Mouse (Mus musculus): ENCODE measurements around the gene Card10. TPM values are rescaled to one million over a fixed set of nuclear protein-coding genes. Genes with fewer than 3 reads are reported as not detected.

Gene Card10
- polyA plus RNA-seq, 1 experiment from 2014 or later = 2.6 TPM

DNA sequence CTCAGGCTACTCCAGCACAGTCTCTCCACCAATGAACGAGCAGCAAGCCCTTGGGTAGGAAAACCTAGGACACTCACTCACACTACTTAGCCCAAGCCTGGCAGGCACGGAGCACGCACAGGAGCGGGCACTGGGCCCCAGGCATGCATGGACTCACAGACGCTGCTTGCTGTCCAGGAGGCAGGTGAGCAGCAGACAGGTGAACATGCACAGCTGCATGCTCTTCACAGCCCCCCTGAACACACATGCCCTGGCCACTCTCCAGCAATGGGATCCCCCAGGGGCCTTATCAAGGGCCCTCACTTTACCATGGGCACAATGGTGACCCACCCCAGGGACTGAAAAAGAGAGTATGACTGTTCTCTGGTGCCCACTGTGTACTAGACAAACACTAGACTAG is 23.2 kb downstream of the Card10 start:
- Histone ChIP-seq H3K27me3 (no peaks in the 10 kb centered on the region), H3K4me3 (no peak overlapping the region), H3K4me2 (no peak overlapping the region), H3K36me3 (no peaks in the 10 kb centered on the region), H3K9me3 (no peaks in the 10 kb centered on the region), H3K27ac (replicated peaks) (no peak overlapping the region), H3K9ac (no peak overlapping the region), H3K4me1 (replicated peaks) (0 out of 2 replicates have a peak, but pooled peaks cover 4% of the 10 kb centered on the region)
- no peak for ATAC-seq (ENCODE audit: low FRiP score, low read depth)
- WGBS = 89% methylated on average over 5 of the region's 5 CpGs

DNA sequence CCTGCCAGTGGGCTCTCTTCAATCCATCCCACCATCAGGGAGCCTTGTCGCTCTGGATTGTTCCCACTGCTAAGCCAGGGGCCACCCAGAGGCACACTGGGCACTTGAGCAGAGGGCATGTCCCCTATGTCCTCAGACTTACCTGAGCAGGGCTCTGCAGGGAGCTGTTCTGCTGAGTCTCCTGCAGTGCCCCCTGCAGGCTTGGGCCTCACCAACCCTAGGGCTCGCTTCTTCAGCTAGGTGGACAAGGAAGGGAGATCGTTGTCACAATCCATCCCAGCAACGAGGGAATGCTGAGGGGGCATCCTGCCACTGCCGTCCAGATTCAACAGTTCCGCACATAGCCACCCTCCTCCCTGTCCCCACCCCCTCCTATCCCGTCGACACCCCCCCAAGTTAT is 23.6 kb downstream of the Card10 start:
- no peaks in the 10 kb centered on the region for H3K27me3 ChIP-seq
- no peaks in the 10 kb centered on the region for H3K9me3 ChIP-seq
- no peaks in the 10 kb centered on the region for H3K36me3 ChIP-seq
- 0 out of 2 replicates have a peak, but pooled peaks cover 4% of the 10 kb centered on the region for H3K4me1 ChIP-seq (replicated peaks)
- H3K4me3 ChIP-seq = no peak overlapping the region
- H3K27ac ChIP-seq (replicated peaks) = no peak overlapping the region
- no peak overlapping the region for H3K9ac ChIP-seq
- no peak for ATAC-seq (ENCODE audit: low FRiP score, low read depth)
- 80% methylated on average over 8 of the region's 8 CpGs for WGBS
- no peak overlapping the region for H3K4me2 ChIP-seq

DNA sequence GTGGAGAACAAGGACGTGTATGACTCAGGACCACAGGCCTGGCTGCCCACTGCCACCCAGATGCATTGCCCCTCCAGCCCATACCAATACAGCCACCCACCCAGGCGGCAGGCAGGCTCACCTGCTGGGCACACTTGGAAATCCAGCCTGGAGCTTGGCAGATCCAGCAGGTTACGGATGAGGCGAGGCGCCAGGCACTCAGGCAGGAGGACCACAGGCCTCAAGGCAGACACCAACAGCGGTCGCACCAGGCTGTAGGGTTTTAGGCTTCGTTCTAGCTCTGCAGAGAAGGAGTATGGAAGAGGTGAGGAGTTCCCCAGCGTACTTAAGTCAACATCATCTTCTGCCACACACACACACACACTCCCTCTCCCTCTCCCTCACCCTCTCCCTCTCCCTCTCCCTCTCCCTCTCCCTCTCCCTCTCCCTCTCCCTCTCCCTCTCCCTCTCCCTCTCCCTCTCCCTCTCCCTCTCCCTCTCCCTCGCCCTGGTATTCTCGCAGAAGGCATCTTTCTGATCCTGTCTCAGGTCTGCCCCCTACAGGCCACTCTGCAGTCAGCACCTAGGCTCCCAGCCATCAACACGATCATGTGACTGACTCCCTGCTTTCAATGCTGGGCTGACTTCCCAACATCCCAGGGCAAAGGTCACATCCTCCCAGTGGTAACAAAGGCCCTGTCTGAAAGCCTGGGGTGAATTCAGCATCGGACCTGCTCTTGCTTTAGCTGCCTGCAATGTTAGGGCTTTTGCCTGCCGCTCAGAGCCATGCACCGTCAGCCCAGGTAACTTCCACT is 24.6 kb downstream of the Card10 start:
- no peak overlapping the region for H3K4me2 ChIP-seq
- H3K4me3 ChIP-seq = no peak overlapping the region
- 43% methylated on average over 13 of the region's 15 CpGs for WGBS
- 0 out of 2 replicates have a peak overlapping the region, but pooled peaks have one; percentile 5 for H3K27ac ChIP-seq (replicated peaks)
- no peak overlapping the region for H3K9ac ChIP-seq
- no peaks in the 10 kb centered on the region for H3K36me3 ChIP-seq
- H3K9me3 ChIP-seq = no peaks in the 10 kb centered on the region
- ATAC-seq (ENCODE audit: low FRiP score, low read depth) = no peak
- no peaks in the 10 kb centered on the region for H3K27me3 ChIP-seq
- peaks cover 11% of the 10 kb centered on the region for H3K4me1 ChIP-seq (replicated peaks)

DNA sequence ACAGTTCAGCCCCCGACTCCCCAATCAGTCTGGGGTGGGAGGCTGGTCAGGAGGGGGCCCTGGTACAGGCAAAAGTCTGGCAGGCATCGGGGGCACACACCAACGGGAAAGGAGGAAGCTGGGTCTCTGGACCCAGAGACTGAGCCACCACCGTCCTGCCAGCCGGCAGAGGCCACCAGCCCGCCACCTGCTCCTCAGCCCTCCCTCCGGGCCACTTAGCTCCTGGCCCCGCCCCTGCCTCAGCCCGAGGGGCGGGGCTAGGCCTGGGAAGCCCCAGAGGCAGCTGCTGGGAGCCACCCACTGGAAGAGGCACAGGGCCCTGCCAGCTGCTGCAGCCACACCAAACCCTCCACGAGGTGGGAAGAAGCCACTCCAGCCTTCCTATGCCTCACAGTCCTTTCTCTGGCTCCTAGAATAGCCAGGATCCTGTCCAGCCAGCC is 29.5 kb downstream of the Card10 start, which contains the start of gene Mfng:
Gene Mfng, minus strand, starts transcription at position 186 of the 440 bp plus-strand sequence.
- H3K9ac ChIP-seq = peak within 1 kb of the TSS; percentile 31
- 2% methylated on average over 11 of the region's 11 CpGs for WGBS

DNA sequence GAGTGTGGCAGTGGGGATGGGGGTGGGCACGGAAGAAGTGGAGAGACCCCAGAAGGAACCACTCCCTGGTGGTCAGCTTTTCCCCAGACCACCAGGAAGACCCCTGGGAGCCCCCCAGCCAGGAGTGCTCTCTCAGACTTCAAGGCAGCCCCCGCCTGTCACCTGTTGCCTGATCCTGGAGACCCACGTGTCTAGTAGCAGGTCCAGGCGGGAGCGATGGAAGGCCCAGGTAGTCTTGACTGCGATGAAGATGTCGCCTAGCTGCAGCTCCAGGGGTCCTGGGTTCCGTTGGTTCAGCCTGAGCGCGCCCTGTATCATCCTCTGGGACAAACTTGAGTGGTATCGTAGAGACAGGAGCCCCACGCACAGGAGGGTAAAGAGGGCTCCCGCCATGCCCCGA is 30.0 kb downstream of the Card10 start:
- H3K4me1 ChIP-seq (replicated peaks) = peaks cover 36% of the 10 kb centered on the region
- ATAC-seq (ENCODE audit: low FRiP score, low read depth) = no peak; the same call in 1 of the 2 replicates
- no peaks in the 10 kb centered on the region for H3K36me3 ChIP-seq
- H3K27me3 ChIP-seq = no peaks in the 10 kb centered on the region
- WGBS = 28% methylated on average over 14 of the region's 14 CpGs
- peak overlapping the region; percentile 43 for H3K4me2 ChIP-seq
- peak overlapping the region; percentile 31 for H3K9ac ChIP-seq
- no peaks in the 10 kb centered on the region for H3K9me3 ChIP-seq
- H3K27ac ChIP-seq (replicated peaks) = peak overlapping the region; percentile 52
- H3K4me3 ChIP-seq = peak overlapping the region; percentile 24

More for the DNA sequence above, 29.5 kb downstream of the Card10 start, which contains the start of gene Mfng:
- Histone ChIP-seq H3K4me2 (peak within 1 kb of the TSS; percentile 43), H3K27ac (replicated peaks) (peak within 1 kb of the TSS; percentile 52), H3K27me3 (no peaks in the 10 kb centered on the region), H3K36me3 (no peaks in the 10 kb centered on the region), H3K4me1 (replicated peaks) (peaks cover 35% of the 10 kb centered on the region), H3K9me3 (no peaks in the 10 kb centered on the region), H3K4me3 (peak within 1 kb of the TSS; percentile 24)
- ATAC-seq (ENCODE audit: low FRiP score, low read depth) = peak; percentile 55; the same call in 1 of the 2 replicates

DNA sequence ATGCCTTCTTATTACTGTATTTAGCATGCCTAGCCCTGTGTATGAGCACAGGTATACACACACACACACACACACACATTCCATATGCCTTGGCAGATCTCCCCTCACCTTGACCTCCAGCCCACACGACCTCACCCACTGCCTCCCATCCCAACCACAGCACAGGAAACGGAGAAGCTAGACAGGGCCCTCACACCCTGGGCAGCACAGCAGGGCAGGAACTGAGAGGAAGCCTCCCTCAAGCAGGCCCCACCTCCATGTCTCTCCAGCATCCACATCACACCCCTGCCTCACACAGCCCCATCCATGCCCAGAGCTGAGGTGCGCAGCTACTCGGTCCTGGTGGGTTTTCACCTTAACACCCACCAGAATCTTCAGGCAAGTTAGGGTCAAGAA is 30.5 kb downstream of the Card10 start:
- H3K4me2 ChIP-seq = peak overlapping the region; percentile 43
- 0 out of 2 replicates have a peak overlapping the region, but pooled peaks have one; percentile 31 for H3K9ac ChIP-seq
- no peaks in the 10 kb centered on the region for H3K9me3 ChIP-seq
- H3K4me1 ChIP-seq (replicated peaks) = peaks cover 38% of the 10 kb centered on the region
- H3K36me3 ChIP-seq = no peaks in the 10 kb centered on the region
- WGBS = 48% methylated on average over 4 of the region's 4 CpGs
- peak; percentile 28; the same call in 1 of the 2 replicates for ATAC-seq (ENCODE audit: low FRiP score, low read depth)
- H3K27ac ChIP-seq (replicated peaks) = peak overlapping the region; percentile 52
- H3K4me3 ChIP-seq = peak overlapping the region; percentile 24
- no peaks in the 10 kb centered on the region for H3K27me3 ChIP-seq

DNA sequence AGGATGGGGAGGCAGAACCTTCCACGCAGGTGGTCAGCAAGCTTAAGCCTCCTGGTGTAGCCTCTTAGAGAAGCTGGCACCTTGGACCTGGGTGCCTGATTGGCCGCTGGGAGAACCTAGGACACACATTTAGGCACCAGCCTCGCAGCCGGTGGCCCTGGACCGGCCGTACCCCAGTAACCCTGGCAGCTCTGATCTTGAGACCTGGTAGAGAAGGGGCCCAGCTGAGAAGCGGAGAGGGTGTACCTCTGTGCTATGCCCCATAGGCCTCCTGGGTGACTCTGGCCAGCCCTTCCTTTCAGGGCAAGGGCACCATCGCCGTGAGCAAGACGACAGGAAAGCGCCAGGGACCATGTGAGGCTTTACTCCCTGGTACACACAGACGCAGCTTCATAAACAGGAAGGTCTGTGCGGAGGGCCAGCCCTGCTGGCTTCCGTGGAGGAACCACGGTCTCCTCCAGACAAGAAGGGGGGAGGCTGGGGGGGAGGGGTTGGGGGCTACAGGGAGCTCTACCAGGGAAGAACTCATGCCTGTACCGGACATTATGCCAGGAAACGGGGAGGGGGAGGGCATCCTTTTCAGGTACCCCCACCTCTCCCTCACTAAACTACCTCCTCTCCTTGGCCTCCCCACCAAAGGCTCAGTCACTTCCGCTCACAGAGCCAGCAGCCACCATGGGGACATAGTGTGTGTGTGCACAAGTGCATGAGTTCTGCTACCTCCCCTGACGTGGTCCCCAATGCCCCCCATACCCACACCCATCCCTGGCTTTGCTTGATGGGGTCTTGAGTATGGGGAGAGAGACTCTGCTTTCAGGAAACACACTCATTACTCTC is 31.1 kb downstream of the Card10 start:
- 44% methylated on average over 19 of the region's 19 CpGs for WGBS
- H3K36me3 ChIP-seq = no peaks in the 10 kb centered on the region
- peak overlapping the region; percentile 24; the same call in 1 of the 2 replicates for H3K4me3 ChIP-seq
- peak overlapping the region; percentile 70 for H3K27ac ChIP-seq (replicated peaks)
- H3K4me1 ChIP-seq (replicated peaks) = peaks cover 38% of the 10 kb centered on the region
- H3K27me3 ChIP-seq = no peaks in the 10 kb centered on the region
- peak overlapping the region; percentile 43 for H3K4me2 ChIP-seq
- peak; percentile 9; the same call in 1 of the 2 replicates for ATAC-seq (ENCODE audit: low FRiP score, low read depth)
- H3K9ac ChIP-seq = no peak overlapping the region
- no peaks in the 10 kb centered on the region for H3K9me3 ChIP-seq

DNA sequence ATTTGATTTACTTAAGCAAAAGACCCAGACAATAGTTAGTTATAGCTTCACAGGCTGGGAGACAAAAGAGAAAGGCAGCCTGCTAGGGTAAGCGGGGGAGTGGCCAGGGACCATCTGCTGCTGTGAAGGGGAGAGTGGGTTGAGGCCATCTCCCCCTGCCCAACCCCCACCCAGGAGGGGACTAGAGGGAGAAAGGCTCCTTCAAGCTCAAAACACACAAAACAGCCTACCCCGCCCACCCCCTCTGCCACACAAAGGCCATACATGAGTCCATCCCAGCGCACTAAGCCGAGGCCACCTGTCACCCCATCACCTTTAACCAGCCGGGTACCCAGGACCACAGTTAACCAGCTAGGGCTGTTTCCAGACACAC is 31.9 kb downstream of the Card10 start:
- WGBS = 7% methylated on average over 5 of the region's 5 CpGs
- Histone ChIP-seq H3K4me2 (peak overlapping the region; percentile 43), H3K9me3 (no peaks in the 10 kb centered on the region), H3K27ac (replicated peaks) (peak overlapping the region; percentile 70), H3K36me3 (no peaks in the 10 kb centered on the region), H3K27me3 (no peaks in the 10 kb centered on the region), H3K4me1 (replicated peaks) (peaks cover 38% of the 10 kb centered on the region), H3K4me3 (peak overlapping the region; percentile 12; the same call in 1 of the 2 replicates), H3K9ac (no peak overlapping the region; the same call in 1 of the 2 replicates)
- no peak for ATAC-seq (ENCODE audit: low FRiP score, low read depth)

DNA sequence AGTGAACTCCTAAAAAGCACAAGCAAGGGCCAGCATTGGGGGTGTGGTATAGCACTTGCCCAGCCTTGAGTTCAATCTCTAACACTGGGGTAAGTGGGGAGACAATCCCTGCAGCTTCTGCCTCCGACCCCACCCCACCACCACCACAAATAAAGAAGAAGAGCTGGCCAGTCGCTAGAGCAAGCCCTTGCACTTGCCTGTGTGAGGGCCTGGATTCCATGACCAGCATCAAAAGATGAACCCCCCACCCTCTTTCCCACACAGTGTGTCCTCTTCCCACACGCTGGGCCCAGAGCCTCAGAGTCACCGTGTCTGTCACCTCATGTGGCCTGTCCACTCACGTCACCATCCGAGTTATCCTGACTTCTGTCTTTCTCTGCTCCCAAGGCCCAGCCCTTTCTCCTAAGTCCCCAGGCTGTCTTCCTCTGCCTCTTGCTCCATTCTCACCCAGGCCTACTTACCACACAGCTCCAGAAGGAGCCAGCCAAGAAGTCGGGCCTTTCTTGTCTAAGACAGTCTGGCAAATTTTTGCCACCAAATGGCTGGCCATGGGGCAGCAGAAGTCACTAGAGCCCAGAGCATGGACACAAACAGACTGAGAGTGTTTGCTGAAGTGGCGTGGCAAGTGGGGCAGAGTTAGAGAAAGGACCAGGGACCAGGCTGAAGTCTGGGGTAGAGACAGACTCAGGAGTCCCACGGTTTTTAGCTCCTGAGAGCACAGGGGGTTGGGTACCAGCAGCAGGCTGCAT is 32.4 kb downstream of the Card10 start:
- peak overlapping the region; percentile 43 for H3K4me2 ChIP-seq
- ATAC-seq (ENCODE audit: low FRiP score, low read depth) = no peak

DNA sequence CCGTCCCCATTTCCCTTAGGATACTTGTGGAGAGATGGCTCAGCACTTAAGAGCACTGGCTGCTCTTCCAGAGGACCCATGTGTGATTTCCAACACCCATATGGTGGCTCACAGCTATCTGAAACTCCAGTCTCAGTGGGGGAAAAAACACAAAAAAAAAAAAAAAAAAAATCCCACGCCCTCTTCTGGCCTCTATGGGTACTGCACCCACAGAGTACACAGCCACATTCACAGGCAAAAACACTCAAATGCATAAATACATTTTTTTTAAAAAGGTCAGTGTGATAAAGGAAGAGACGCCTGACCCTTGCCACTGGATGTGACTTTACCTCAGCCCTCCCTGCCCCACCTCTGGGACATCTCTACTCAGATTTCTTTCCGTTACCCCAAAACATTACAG is 33.8 kb downstream of the Card10 start:
- peaks cover 38% of the 10 kb centered on the region for H3K4me1 ChIP-seq (replicated peaks)
- H3K4me2 ChIP-seq = no peak overlapping the region
- no peaks in the 10 kb centered on the region for H3K36me3 ChIP-seq
- ATAC-seq (ENCODE audit: low FRiP score, low read depth) = no peak
- no peaks in the 10 kb centered on the region for H3K9me3 ChIP-seq
- H3K4me3 ChIP-seq = no peak overlapping the region
- H3K9ac ChIP-seq = no peak overlapping the region
- WGBS = 96% methylated on average over 4 of the region's 4 CpGs
- no peaks in the 10 kb centered on the region for H3K27me3 ChIP-seq
- no peak overlapping the region for H3K27ac ChIP-seq (replicated peaks)

More for the DNA sequence above, 32.4 kb downstream of the Card10 start:
- Histone ChIP-seq H3K27me3 (no peaks in the 10 kb centered on the region), H3K4me1 (replicated peaks) (peaks cover 38% of the 10 kb centered on the region), H3K9me3 (no peaks in the 10 kb centered on the region), H3K36me3 (no peaks in the 10 kb centered on the region), H3K4me3 (peak overlapping the region; percentile 12; the same call in 1 of the 2 replicates), H3K9ac (no peak overlapping the region), H3K27ac (replicated peaks) (peak overlapping the region; percentile 70)
- WGBS = 22% methylated on average over 9 of the region's 9 CpGs

DNA sequence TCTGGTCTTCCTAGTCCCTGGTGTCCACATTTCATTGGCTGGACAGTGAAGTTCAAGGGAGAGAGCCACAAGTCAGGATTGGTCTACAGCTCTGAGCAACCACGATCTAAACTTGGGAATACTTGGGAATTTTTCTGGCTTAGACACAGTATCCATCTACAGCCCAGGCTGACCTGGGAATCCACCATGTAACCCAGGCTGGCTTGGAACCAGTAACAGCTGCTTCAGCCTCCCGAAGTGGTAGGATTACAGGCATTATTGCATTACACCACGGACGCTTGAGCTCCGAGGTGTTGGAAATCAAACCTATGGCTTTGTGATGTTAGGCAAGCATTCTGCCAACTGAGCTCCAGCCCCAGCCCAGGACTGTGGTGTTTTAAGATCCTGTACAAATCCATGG is 39.1 kb downstream of the Card10 start:
- no peaks in the 10 kb centered on the region for H3K36me3 ChIP-seq
- 76% methylated on average over 5 of the region's 5 CpGs for WGBS
- no peak for ATAC-seq (ENCODE audit: low FRiP score, low read depth)
- 0 out of 2 replicates have a peak overlapping the region, but pooled peaks have one; percentile 11 for H3K27ac ChIP-seq (replicated peaks)
- H3K4me1 ChIP-seq (replicated peaks) = peaks cover 9% of the 10 kb centered on the region; the same call in 1 of the 2 replicates
- no peaks in the 10 kb centered on the region for H3K9me3 ChIP-seq
- H3K4me2 ChIP-seq = no peak overlapping the region
- H3K4me3 ChIP-seq = no peak overlapping the region
- no peak overlapping the region for H3K9ac ChIP-seq
- H3K27me3 ChIP-seq = no peaks in the 10 kb centered on the region
